Mouse (Mus musculus): Measurements from ENCODE around the gene Asb2. TPM values are rescaled to one million over a fixed set of nuclear protein-coding genes. Genes with fewer than 3 reads are reported as not detected.

Asb2 gene
- polyA plus RNA-seq (2012; rRNA removed): 0.92 and 3.1 TPM in 2 replicates

GRCm38 (mm10) chr12:103355746-103356414 is at the start of gene Asb2:
Gene Asb2 (minus strand): TSS chr12:103356001.

GRCm38 (mm10) chr12:103388505-103389347 is 32.9 kb upstream of the Asb2 start, which contains the start of gene Otub2:
Gene Otub2 (plus strand): TSS chr12:103388682.

GRCm38 (mm10) chr12:103310744-103311267 is 45.0 kb downstream of the Asb2 start, which contains the start of gene Fam181a:
Gene Fam181a (plus strand): TSS chr12:103310975.

Other genes with a start within 250 kb of the Asb2 start
- 2.2 and 2.8 TPM in 2 replicates for gene Prima1, start 113.9 kb downstream of the Asb2 start, polyA plus RNA-seq (2012; rRNA removed)
- 10.4 and 10.7 TPM in 2 replicates for gene Fam181a, start 45.0 kb downstream of the Asb2 start, polyA plus RNA-seq (2012; rRNA removed)
- 14.5 and 15.8 TPM in 2 replicates for gene Otub2, start 32.7 kb upstream of the Asb2 start, polyA plus RNA-seq (2012; rRNA removed)
- 1.4 and 1.7 TPM in 2 replicates for gene 9330161L09Rik, start 51.8 kb upstream of the Asb2 start, polyA plus RNA-seq (2012; rRNA removed)
- 75.6 and 77.3 TPM in 2 replicates for gene Ddx24, start 69.8 kb upstream of the Asb2 start, polyA plus RNA-seq (2012; rRNA removed)
- 17.8 and 30.6 TPM in 2 replicates for gene Ifi27, start 78.2 kb upstream of the Asb2 start, polyA plus RNA-seq (2012; rRNA removed)
- gene Ifi27l2a, start 87.7 kb upstream of the Asb2 start, polyA plus RNA-seq (2012; rRNA removed): 11.9 and 19.5 TPM in 2 replicates
- gene Ifi27l2b, start 101.2 kb upstream of the Asb2 start, polyA plus RNA-seq (2012; rRNA removed): not detected in 2 replicates
- 3.6 and 4.4 TPM in 2 replicates for gene Ppp4r4, start 176.3 kb upstream of the Asb2 start, polyA plus RNA-seq (2012; rRNA removed)